Mouse (Mus musculus) kidney, embryonic 14.5 days (tissue): ENCODE data around the gene Actn3. TPM values are rescaled to one million over a fixed set of nuclear protein-coding genes. Genes with fewer than 3 reads are reported as not detected.
"Not testable (repeated sequence)": the region's sequence is repeated elsewhere in the genome, so short reads cannot be mapped to it uniquely, and the experiment has no call there.

ENCODE experiments used
- ATAC-seq: fragments of 200-750 bp; cut with Nextera tagmentation; 2 replicates; pipeline ENCODE4 v1.8.0; 2017; ENCODE audit warnings: moderate number of reproducible peaks, mild to moderate bottlenecking, moderate TSS enrichment, moderate library complexity; ENCODE audit not compliant: low FRiP score, low TSS enrichment
- H3K27ac ChIP-seq: fragments of 300-500 bp; sonication (generic); 2 replicates; pipeline ENCODE4 v1.5.1; 2014; ENCODE audit warnings: low read depth, mild to moderate bottlenecking, low read length, moderate library complexity, mixed read lengths
- H3K27me3 ChIP-seq: fragments of 300-500 bp; sonication (generic); 2 replicates; pipeline ENCODE4 v1.6.1; 2014; ENCODE audit warnings: mild to moderate bottlenecking, low read length; ENCODE audit not compliant: control insufficient read depth, insufficient read depth
- H3K36me3 ChIP-seq: fragments of 300-500 bp; sonication (generic); 2 replicates; pipeline ENCODE4 v1.6.1; 2014; ENCODE audit warnings: low read length, mixed read lengths; ENCODE audit not compliant: control insufficient read depth, insufficient read depth
- H3K4me1 ChIP-seq: fragments of 300-500 bp; sonication (generic); 2 replicates; pipeline ENCODE4 v1.6.1; 2014; ENCODE audit warnings: low read length, mixed read lengths; ENCODE audit not compliant: control insufficient read depth, insufficient read depth
- H3K4me2 ChIP-seq: fragments of 300-500 bp; sonication (generic); replicated peaks from 2 replicates; pipeline ENCODE4 v1.6.1; 2014; ENCODE audit warnings: low read depth, mild to moderate bottlenecking, low read length
- H3K4me3 ChIP-seq: fragments of 300-500 bp; sonication (generic); 2 replicates; pipeline ENCODE4 v1.5.1; 2014; ENCODE audit warnings: mild to moderate bottlenecking, low read length
- H3K9ac ChIP-seq: fragments of 300-500 bp; sonication (generic); 2 replicates; pipeline ENCODE4 v1.6.1; 2014; ENCODE audit warnings: low read depth, mild to moderate bottlenecking, low read length, moderate library complexity
- H3K9me3 ChIP-seq: fragments of 300-500 bp; sonication (generic); 2 replicates; pipeline ENCODE4 v1.6.1; 2016; ENCODE audit warnings: low read length; ENCODE audit not compliant: control insufficient read depth
- WGBS: fragments of 180-500 bp; shearing (Covaris S2); extraction: QIAGEN DNeasy Blood & Tissue Kit; methylation state at CpG from one replicate; pipeline ENCODE4 v1.1.7; 2014; 5-methylcytosine and 5-hydroxymethylcytosine counted together
- polyA plus RNA-seq: library from polyadenylated mRNA; unstranded; fragments of >200 nt; fragmentation: Nextera tagmentation; extraction: Ambion mirVana; gene quantifications from 2 replicates; pipeline ENCODE4 v1.2.1, GENCODE M21; 2014

Actn3 gene
- polyA plus RNA-seq, 1 experiment from 2014 or later = 13.8 TPM

- peak overlapping the region; percentile 92; the same call in 1 of the 2 replicates for H3K4me3 ChIP-seq
- H3K27me3 ChIP-seq = no peaks in the 10 kb centered on the region
- ATAC-seq = no peak
- no peak overlapping the region; the same call in 1 of the 2 replicates for H3K4me2 ChIP-seq
- WGBS = 37% methylated on average over 3 of the region's 3 CpGs
- no peak overlapping the region for H3K9ac ChIP-seq
- no peaks in the 10 kb centered on the region for H3K9me3 ChIP-seq
- peaks cover 20% of the 10 kb centered on the region for H3K4me1 ChIP-seq
- no peak overlapping the region for H3K27ac ChIP-seq
- no peaks in the 10 kb centered on the region for H3K36me3 ChIP-seq
Observed at GRCm38 (mm10) chr19:4876755-4877154, 954 bp downstream of the Actn3 start.

- WGBS = 51% methylated on average over 4 of the region's 4 CpGs
- H3K36me3 ChIP-seq = no peaks in the 10 kb centered on the region
- H3K9ac ChIP-seq = no peak overlapping the region
- ATAC-seq = no peak
- no peak overlapping the region for H3K4me3 ChIP-seq
- no peaks in the 10 kb centered on the region for H3K9me3 ChIP-seq
- no peak overlapping the region for H3K27ac ChIP-seq
- no peaks in the 10 kb centered on the region for H3K27me3 ChIP-seq
- peaks cover 20% of the 10 kb centered on the region for H3K4me1 ChIP-seq
- no peak overlapping the region for H3K4me2 ChIP-seq
Observed at GRCm38 (mm10) chr19:4876241-4876640, 1.5 kb downstream of the Actn3 start.

- H3K27me3 ChIP-seq, H3K9ac ChIP-seq, H3K36me3 ChIP-seq, H3K4me3 ChIP-seq, H3K9me3 ChIP-seq, H3K4me2 ChIP-seq, ATAC-seq, H3K27ac ChIP-seq: not testable (repeated sequence)
- 84% methylated on average over 1 of the region's 1 CpGs for WGBS
- peaks cover 20% of the 10 kb centered on the region for H3K4me1 ChIP-seq
Observed at GRCm38 (mm10) chr19:4874613-4875012, 3.1 kb downstream of the Actn3 start.

- H3K27me3 ChIP-seq = peaks cover 3% of the 10 kb centered on the region; the same call in 1 of the 2 replicates
- no peak overlapping the region; the same call in 1 of the 2 replicates for H3K4me3 ChIP-seq
- 0 out of 2 replicates have a peak, but pooled peaks cover 5% of the 10 kb centered on the region for H3K4me1 ChIP-seq
- H3K4me2 ChIP-seq = peak overlapping the region; percentile 15; the same call in 1 of the 2 replicates
- H3K9ac ChIP-seq = peak overlapping the region; percentile 31; the same call in 1 of the 2 replicates
- no peak overlapping the region for H3K27ac ChIP-seq
- ATAC-seq = 0 out of 2 replicates have a peak, but pooled peaks have one; percentile 61
- WGBS = 6% methylated on average over 17 of the region's 17 CpGs
- H3K9me3 ChIP-seq = no peaks in the 10 kb centered on the region
- H3K36me3 ChIP-seq = no peaks in the 10 kb centered on the region
Observed at GRCm38 (mm10) chr19:4865147-4865546, 12.6 kb downstream of the Actn3 start.

GRCm38 (mm10) chr19:4863048-4863447 lies 14.7 kb downstream of the Actn3 start:
- WGBS = 73% methylated on average over 6 of the region's 6 CpGs
- no peaks in the 10 kb centered on the region for H3K36me3 ChIP-seq
- no peak overlapping the region for H3K4me2 ChIP-seq
- no peaks in the 10 kb centered on the region for H3K9me3 ChIP-seq
- peaks cover 3% of the 10 kb centered on the region; the same call in 1 of the 2 replicates for H3K27me3 ChIP-seq
- no peak overlapping the region for H3K9ac ChIP-seq
- no peak overlapping the region for H3K27ac ChIP-seq
- H3K4me1 ChIP-seq = 0 out of 2 replicates have a peak, but pooled peaks cover 5% of the 10 kb centered on the region
- no peak overlapping the region for H3K4me3 ChIP-seq
- no peak for ATAC-seq

- Histone ChIP-seq H3K4me1 (peaks cover 3% of the 10 kb centered on the region; the same call in 1 of the 2 replicates), H3K4me2 (no peak overlapping the region), H3K9me3 (no peaks in the 10 kb centered on the region), H3K27me3 (no peaks in the 10 kb centered on the region), H3K36me3 (no peaks in the 10 kb centered on the region), H3K27ac (no peak overlapping the region), H3K4me3 (no peak overlapping the region), H3K9ac (no peak overlapping the region)
- no peak for ATAC-seq
- 65% methylated on average over 6 of the region's 6 CpGs for WGBS
Observed at GRCm38 (mm10) chr19:4859081-4859480, 18.6 kb downstream of the Actn3 start.

- no peaks in the 10 kb centered on the region for H3K36me3 ChIP-seq
- no peak for ATAC-seq
- peaks cover 3% of the 10 kb centered on the region; the same call in 1 of the 2 replicates for H3K4me1 ChIP-seq
- H3K27me3 ChIP-seq = no peaks in the 10 kb centered on the region
- H3K4me3 ChIP-seq = peak overlapping the region; percentile 51; the same call in 1 of the 2 replicates
- H3K4me2 ChIP-seq = peak overlapping the region; percentile 82; the same call in 1 of the 2 replicates
- no peak overlapping the region for H3K9ac ChIP-seq
- no peak overlapping the region for H3K27ac ChIP-seq
- H3K9me3 ChIP-seq = no peaks in the 10 kb centered on the region
- 77% methylated on average over 4 of the region's 4 CpGs for WGBS
Observed at GRCm38 (mm10) chr19:4855951-4856350, 21.8 kb downstream of the Actn3 start.

- Histone ChIP-seq H3K36me3 (no peaks in the 10 kb centered on the region), H3K4me2 (peak overlapping the region; percentile 82), H3K9me3 (no peaks in the 10 kb centered on the region), H3K27ac (no peak overlapping the region), H3K27me3 (no peaks in the 10 kb centered on the region), H3K4me3 (peak overlapping the region; percentile 51), H3K4me1 (peaks cover 3% of the 10 kb centered on the region; the same call in 1 of the 2 replicates), H3K9ac (peak overlapping the region; percentile 71)
- peak; percentile 71 for ATAC-seq
- 3% methylated on average over 14 of the region's 14 CpGs for WGBS
Observed at GRCm38 (mm10) chr19:4855470-4855820, 22.3 kb downstream of the Actn3 start.

GRCm38 (mm10) chr19:4854552-4855469 lies 22.9 kb downstream of the Actn3 start, which contains the start of gene Ctsf:
TSS of gene Ctsf (plus strand) at chr19:4855130.
- H3K27ac ChIP-seq = no peak within 1 kb of the TSS
- H3K4me2 ChIP-seq = peak within 1 kb of the TSS; percentile 82
- WGBS = 3% methylated on average over 45 of the region's 45 CpGs
- peaks cover 3% of the 10 kb centered on the region; the same call in 1 of the 2 replicates for H3K4me1 ChIP-seq
- peak within 1 kb of the TSS; percentile 71 for H3K9ac ChIP-seq
- H3K36me3 ChIP-seq = no peaks in the 10 kb centered on the region
- peak; percentile 92 for ATAC-seq
- H3K9me3 ChIP-seq = no peaks in the 10 kb centered on the region
- no peaks in the 10 kb centered on the region for H3K27me3 ChIP-seq
- H3K4me3 ChIP-seq = peak within 1 kb of the TSS; percentile 51
